Mouse (Mus musculus): ENCODE measurements around the gene Pard3b.

Gene Pard3b

GRCm38 (mm10) chr1:61925541-61925940, 286.9 kb downstream of the Pard3b start:
- no peak for DNase-seq (ENCODE audit: low spot score in 2 of 2)

DNA sequence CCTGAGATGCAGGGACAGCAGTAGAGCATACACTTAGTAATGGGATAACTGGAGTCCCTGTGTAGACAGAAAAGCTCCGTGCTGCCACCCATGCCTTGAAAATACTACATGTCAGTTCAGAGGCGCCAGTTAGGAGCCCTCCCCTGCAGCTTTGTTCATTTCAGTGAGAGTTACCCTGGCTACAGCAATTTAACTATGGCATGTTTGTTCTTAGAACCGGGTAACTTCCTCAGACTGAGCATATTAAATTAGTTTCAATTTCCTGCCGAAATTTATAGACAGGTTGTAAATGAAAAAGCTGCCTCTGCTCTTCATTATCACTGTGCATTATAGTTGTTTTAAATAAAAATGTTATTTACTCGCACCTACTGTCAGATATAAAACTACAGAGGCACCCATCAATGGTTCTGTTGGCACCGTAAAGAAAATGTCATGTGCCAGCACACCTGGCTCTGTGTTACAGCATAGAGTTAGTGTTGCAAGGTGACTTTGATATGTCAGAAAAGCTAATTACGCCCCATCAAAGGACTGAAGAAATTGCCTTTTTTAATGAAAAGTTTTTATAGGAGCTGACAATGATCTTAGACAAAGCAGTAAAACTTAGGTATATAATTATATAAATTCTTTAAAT, 289.6 kb downstream of the Pard3b start:
- no peak for DNase-seq (ENCODE audit: low spot score in 2 of 2)

DNA sequence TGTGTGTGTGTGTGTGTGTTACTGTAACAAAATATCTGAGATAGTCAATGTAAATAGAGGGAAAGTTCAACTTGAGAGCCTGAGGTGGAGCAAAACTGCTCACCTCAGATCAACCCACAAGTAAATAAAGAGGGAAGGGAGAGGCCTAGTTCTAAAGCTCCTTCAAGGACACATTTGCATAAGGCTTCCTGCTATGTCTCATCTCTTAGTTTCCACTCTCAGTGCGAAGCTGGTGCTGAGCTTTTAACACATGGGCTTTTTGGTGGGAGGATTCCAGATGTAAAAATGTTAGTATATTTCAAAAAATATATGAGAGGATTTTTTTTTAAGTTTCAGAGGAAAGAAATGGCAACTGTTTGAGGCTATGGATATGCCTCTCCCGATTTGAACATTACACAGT, 294.9 kb downstream of the Pard3b start:
- no peak for DNase-seq (ENCODE audit: low spot score in 2 of 2)

DNA sequence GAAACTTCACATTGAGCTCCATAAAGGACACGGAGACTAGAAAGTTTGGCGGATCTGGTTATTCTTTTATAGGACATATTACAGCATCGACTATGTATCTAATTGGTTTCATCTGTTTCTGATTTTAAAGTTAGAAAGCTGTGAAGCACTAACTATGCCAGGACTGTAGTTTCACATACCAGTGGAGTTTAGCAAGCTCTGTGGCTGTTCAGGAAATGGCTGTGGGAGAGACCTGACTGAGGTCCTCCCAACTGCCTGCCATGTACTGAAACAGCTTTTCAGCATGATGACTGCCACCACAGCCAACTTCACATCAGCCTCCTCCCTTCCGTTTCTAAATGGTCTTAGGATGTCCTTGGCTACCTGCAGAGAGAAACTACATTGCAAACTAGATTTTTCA, 296.1 kb downstream of the Pard3b start:
- no peak for DNase-seq (ENCODE audit: low spot score in 2 of 2)

- DNase-seq (ENCODE audit: low spot score in 2 of 2): no peak
Observed at GRCm38 (mm10) chr1:61939882-61940281, 301.3 kb downstream of the Pard3b start.

DNA sequence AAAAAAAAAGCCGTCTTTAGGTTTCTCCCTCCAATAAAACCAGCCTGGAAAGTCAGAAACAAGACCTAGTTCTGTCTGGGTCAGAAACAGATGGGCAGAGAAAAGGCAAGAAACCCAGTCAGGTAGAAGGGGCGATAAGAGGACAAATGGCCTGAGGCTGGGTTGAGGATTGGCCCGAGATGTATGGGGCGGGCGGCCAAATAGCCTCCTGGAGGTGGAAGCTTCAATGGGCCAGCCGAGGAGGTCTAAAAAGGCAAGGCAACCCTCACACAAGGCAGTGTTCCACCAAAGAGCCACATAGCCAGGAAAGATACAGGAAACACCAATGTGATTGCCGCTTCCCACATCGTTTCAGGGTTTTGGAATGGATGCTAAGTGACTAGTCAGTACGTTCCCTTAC, 322.9 kb downstream of the Pard3b start:
- DNase-seq (ENCODE audit: low spot score in 2 of 2): no peak

DNA sequence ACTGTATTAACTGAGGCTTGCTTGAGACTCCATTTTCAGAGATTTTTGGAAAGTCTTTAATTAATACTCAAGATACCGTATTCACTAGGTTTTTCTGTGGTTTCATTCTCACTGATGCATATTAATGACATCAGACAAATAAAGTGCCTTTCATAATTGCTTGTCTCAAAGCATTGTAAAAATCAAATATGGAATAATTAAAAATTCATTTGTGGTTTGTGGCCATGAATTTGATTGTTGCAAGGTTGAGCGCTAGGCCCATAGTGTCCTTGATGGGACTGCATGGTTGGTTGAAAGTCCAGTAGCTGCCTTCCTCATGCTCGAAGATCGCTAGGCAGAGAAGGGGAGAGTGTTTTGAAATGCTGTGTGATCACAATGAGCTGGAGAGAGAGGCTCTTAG, 323.9 kb downstream of the Pard3b start:
- no peak for DNase-seq (ENCODE audit: low spot score in 2 of 2)

- DNase-seq (ENCODE audit: low spot score in 2 of 2): no peak
Observed at GRCm38 (mm10) chr1:61967124-61967523, 328.5 kb downstream of the Pard3b start.

- no peak for DNase-seq (ENCODE audit: low spot score in 2 of 2)
Observed at GRCm38 (mm10) chr1:61967807-61968206, 329.2 kb downstream of the Pard3b start.

GRCm38 (mm10) chr1:61997711-61998110, 359.1 kb downstream of the Pard3b start:
- DNase-seq (ENCODE audit: low spot score in 2 of 2): no peak

DNA sequence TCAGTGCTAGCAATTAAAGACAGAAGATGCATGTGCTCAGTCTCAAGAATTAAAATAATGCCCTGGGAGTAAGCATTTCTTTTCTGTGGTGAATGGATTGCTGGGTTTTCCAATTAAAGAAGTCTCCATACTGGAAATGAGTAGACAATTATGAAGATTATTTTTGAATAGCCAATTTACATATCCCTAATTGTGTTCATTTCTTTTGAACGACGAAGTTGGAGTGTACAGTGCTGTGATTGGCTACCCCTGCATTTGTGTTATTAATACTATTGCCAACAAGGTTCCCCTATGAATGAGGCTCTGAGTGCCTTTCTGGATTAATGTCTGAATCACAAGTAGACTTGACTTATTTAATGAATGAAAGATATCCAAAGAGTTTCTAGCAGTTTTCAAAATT, 370.2 kb downstream of the Pard3b start:
- DNase-seq (ENCODE audit: low spot score in 2 of 2): no peak

GRCm38 (mm10) chr1:62011712-62012111, 373.1 kb downstream of the Pard3b start:
- no peak for DNase-seq (ENCODE audit: low spot score in 2 of 2)

DNA sequence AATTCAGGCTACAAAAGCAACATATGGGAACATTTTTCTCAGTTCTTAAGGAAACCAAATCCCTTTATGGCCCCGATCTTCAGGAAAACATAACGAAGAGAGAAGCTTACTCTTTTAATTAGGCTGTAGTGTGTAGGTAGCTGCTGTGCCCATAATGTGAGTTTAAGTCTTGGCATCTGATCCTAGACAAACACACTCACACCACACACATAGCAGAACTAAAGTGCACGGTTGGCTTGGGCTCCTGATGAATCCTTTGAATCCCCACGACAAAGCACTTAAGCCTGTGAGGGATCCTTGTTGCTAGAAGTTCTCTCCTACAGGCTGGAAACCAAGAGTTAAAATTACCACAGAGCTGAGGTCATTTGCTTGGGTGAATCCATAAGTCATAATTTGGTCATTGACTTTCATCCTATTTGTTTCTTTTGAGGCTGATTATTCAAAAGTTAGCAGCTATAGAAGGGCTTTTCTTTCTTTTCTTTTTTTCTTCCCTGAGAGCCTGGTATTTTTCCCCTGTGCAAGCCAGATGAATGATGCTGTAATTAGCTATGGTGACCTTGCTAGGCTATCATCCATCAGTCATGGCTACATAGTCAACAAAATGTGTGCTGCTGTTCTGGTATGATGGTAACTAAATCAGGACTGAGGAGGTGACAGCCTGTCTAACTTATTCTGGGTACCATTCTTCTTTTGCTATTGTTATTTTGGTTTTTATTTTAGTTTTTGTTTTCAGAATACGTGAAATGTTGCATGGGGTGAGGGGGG, 378.1 kb downstream of the Pard3b start:
- no peak for DNase-seq (ENCODE audit: low spot score in 2 of 2)

GRCm38 (mm10) chr1:62018276-62018675, 379.7 kb downstream of the Pard3b start:
- DNase-seq (ENCODE audit: low spot score in 2 of 2): no peak

GRCm38 (mm10) chr1:62019743-62020142, 381.1 kb downstream of the Pard3b start:
- no peak for DNase-seq (ENCODE audit: low spot score in 2 of 2)

DNA sequence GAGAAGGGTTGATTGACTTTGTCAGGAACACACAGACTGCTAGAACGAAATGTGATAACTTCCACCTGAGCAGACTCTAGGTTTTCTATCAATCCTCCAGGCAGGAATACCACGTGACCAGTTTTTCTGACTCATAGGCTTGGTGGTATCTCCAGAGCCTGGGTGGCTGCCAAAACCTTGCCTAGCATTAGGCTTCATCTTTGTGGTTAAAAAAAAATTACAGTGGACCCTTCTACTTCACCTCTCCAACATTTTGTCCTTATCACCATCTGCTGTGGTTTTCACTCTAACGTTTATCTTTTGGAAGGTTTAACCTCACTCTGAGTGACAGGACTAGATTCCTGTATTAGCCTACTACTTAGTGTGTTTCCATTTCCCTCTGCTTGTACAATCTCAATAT, 403.1 kb downstream of the Pard3b start:
- no peak for DNase-seq (ENCODE audit: low spot score in 2 of 2)

DNA sequence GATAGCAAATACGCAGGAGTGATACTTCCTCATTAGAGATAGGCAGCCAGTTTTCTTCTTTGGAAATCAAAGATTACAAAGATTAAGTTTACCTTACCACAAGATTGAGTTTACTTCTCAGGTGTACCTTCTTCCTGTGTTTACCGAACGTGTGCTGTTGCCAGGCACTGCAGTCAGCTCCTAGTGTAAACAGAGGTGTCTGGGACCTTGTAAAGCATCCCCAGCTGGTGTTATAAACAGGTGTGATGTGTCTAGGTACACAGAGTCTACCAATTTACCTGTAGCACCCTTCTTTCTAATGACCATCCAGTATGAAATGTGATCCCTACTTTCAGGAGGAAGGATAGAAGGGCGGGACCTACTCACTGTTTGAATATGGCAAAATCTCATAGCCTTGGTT, 410.0 kb downstream of the Pard3b start:
- no peak for DNase-seq (ENCODE audit: low spot score in 2 of 2)

DNA sequence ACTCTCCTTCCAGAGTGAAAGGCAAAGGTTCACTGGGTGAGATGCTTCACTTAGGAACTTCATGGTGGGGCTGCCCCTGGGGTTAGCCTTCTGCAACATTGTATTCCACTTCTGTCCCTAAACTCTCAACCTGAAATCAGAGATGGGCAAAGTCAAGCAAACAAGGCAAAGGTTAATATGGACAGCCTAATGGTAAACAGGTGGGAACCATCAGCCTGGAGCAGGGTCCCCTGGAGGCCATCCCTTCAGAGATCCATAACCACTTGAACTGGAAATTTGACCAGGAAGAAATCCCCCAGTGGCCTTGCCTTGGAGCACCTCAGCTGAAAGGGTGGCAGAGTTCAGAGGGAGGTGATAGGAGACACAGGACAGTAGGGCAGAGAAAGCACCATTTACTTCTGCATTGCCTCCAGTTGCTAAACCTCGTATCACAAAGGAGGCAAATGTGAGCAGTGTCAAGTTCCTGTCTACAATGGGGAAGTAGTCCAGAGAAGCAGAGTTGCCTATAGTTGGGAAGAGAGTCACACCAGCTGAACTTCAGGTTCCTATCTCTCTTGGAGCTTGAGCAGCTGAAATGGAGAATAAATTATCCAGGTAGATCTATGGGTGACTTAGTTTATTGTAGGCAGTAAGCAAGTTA, 412.7 kb downstream of the Pard3b start:
- no peak for DNase-seq (ENCODE audit: low spot score in 2 of 2)

GRCm38 (mm10) chr1:62053167-62053638, 414.6 kb downstream of the Pard3b start:
- DNase-seq (ENCODE audit: low spot score in 2 of 2): no peak

DNA sequence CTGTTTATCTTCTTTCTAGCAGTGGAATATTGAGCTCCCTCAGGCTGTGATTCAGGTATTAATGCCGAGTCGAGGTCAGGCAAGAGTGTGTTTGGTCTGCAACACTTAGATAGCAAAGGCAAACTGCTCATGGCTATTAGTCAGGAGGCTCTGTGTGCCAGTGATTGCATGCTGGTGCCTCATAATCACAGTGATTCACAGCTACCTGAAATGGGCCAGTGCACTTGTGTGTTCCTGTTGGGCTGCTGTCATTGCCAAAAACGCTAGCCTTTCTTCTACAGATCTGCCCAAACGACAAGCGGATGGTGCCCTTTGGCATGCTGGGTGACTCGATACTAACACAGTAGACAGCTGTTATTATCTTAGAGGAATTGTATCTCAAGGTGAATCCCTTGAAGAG, 416.7 kb downstream of the Pard3b start:
- no peak for DNase-seq (ENCODE audit: low spot score in 2 of 2)

GRCm38 (mm10) chr1:62070617-62071016, 432.0 kb downstream of the Pard3b start:
- DNase-seq (ENCODE audit: low spot score in 2 of 2): no peak

DNA sequence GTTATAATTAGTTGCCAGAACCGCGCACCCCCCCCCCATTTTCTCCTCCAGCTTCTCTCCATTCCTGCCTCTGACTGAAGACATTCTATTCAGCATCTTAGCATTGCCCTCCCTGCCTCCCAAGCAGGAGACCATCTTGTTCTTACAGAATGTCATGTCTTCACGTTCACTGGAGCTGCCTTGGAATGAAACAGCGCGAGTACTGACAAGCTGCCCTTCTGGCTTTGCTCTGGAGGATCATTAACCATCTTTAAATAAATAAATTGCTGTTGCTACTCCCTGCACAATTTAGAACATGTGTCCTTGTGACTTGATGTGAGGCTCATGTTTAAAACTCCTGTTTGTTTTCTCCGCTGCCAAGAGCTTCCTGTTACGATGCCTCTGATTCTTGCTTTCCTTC, 432.5 kb downstream of the Pard3b start:
- DNase-seq (ENCODE audit: low spot score in 2 of 2): no peak

- DNase-seq (ENCODE audit: low spot score in 2 of 2): no peak
Observed at GRCm38 (mm10) chr1:62076171-62076570, 437.5 kb downstream of the Pard3b start.

Data from left cerebral cortex, adult 9 months (tissue).